Mouse (Mus musculus): ENCODE measurements around the gene Arf3.

- TF ChIP-seq GATA1 (IDR thresholded peaks at IDR 0.05; ENCODE audit: low read length) (no peak), TAL1 (IDR thresholded peaks at IDR 0.05; ENCODE audit: low read length) (no peak)
Measured at GRCm38 (mm10) chr15:98738796-98739195, 24.2 kb downstream of the Arf3 start.

Measured in erythroblast, embryonic 14.5 days (primary cell).